Mouse (Mus musculus): ENCODE data around the gene Lrrfip1.

Gene Lrrfip1

GRCm38 (mm10) chr1:90998891-90999611 is 514 bp downstream of the Lrrfip1 start:
- DNase-seq (ENCODE audit: inconsistent ontology term), result no peak

- peak; percentile 42 for DNase-seq (ENCODE audit: inconsistent ontology term)
Measured at GRCm38 (mm10) chr1:90999911-91000601, 1.5 kb downstream of the Lrrfip1 start.

GRCm38 (mm10) chr1:91001101-91001500 is 2.6 kb downstream of the Lrrfip1 start:
- DNase-seq (ENCODE audit: inconsistent ontology term), result no peak

- no peak for DNase-seq (ENCODE audit: inconsistent ontology term)
Measured at GRCm38 (mm10) chr1:91001871-91002539, 3.5 kb downstream of the Lrrfip1 start.

- no peak for DNase-seq (ENCODE audit: inconsistent ontology term)
Measured at GRCm38 (mm10) chr1:91002641-91003040, 4.1 kb downstream of the Lrrfip1 start.

GRCm38 (mm10) chr1:91003522-91004253 is 5.2 kb downstream of the Lrrfip1 start:
- DNase-seq (ENCODE audit: inconsistent ontology term), result no peak

- DNase-seq (ENCODE audit: inconsistent ontology term), result no peak
Measured at GRCm38 (mm10) chr1:91006037-91006436, 7.5 kb downstream of the Lrrfip1 start.

GRCm38 (mm10) chr1:91006708-91007107 is 8.2 kb downstream of the Lrrfip1 start:
- peak; percentile 18 for DNase-seq (ENCODE audit: inconsistent ontology term)

- DNase-seq (ENCODE audit: inconsistent ontology term), result no peak
Measured at GRCm38 (mm10) chr1:91008147-91008682, 9.7 kb downstream of the Lrrfip1 start.

GRCm38 (mm10) chr1:91008746-91009145 is 10.2 kb downstream of the Lrrfip1 start:
- no peak for DNase-seq (ENCODE audit: inconsistent ontology term)

- no peak for DNase-seq (ENCODE audit: inconsistent ontology term)
Measured at GRCm38 (mm10) chr1:91009266-91009665, 10.7 kb downstream of the Lrrfip1 start.

- DNase-seq (ENCODE audit: inconsistent ontology term), result no peak
Measured at GRCm38 (mm10) chr1:91010216-91010615, 11.7 kb downstream of the Lrrfip1 start.

- no peak for DNase-seq (ENCODE audit: inconsistent ontology term)
Measured at GRCm38 (mm10) chr1:91010716-91011115, 12.2 kb downstream of the Lrrfip1 start.

GRCm38 (mm10) chr1:91011336-91011735 is 12.8 kb downstream of the Lrrfip1 start:
- no peak for DNase-seq (ENCODE audit: inconsistent ontology term)

- DNase-seq (ENCODE audit: inconsistent ontology term), result peak; percentile 38
Measured at GRCm38 (mm10) chr1:91013803-91014202, 15.3 kb downstream of the Lrrfip1 start.

- DNase-seq (ENCODE audit: inconsistent ontology term), result peak; percentile 89
Measured at GRCm38 (mm10) chr1:91015571-91015970, 17.0 kb downstream of the Lrrfip1 start.

GRCm38 (mm10) chr1:91017111-91017758 is 18.7 kb downstream of the Lrrfip1 start:
- DNase-seq (ENCODE audit: inconsistent ontology term), result peak; percentile 94

GRCm38 (mm10) chr1:91019346-91019745 is 20.8 kb downstream of the Lrrfip1 start:
- no peak for DNase-seq (ENCODE audit: inconsistent ontology term)

GRCm38 (mm10) chr1:91021304-91021703 is 22.8 kb downstream of the Lrrfip1 start:
- no peak for DNase-seq (ENCODE audit: inconsistent ontology term)

GRCm38 (mm10) chr1:91022157-91022895 is 23.8 kb downstream of the Lrrfip1 start:
- DNase-seq (ENCODE audit: inconsistent ontology term), result peak; percentile 85

All from Muller cell, postnatal 12 days (primary cell).